Mouse (Mus musculus) bone marrow macrophage, adult 2 months (primary cell): ENCODE data around the gene Pds5a.

Experiments used
- CTCF ChIP-seq: IDR thresholded peaks from 2 replicates; pipeline ENCODE4 v1.5.1; 2012; ENCODE audit warnings: low read depth, mild to moderate bottlenecking, low read length, moderate library complexity
- POLR2A ChIP-seq: IDR thresholded peaks from 2 replicates; pipeline ENCODE4 v1.6.1; 2012; ENCODE audit warnings: mild to moderate bottlenecking, low read depth, low read length, borderline replicate concordance

- TF ChIP-seq CTCF = no peak
- TF ChIP-seq POLR2A = no peak
Measured at GRCm38 (mm10) chr5:65718368-65718767, 20.3 kb upstream of the Pds5a start.
